In the genomic region with DNA sequence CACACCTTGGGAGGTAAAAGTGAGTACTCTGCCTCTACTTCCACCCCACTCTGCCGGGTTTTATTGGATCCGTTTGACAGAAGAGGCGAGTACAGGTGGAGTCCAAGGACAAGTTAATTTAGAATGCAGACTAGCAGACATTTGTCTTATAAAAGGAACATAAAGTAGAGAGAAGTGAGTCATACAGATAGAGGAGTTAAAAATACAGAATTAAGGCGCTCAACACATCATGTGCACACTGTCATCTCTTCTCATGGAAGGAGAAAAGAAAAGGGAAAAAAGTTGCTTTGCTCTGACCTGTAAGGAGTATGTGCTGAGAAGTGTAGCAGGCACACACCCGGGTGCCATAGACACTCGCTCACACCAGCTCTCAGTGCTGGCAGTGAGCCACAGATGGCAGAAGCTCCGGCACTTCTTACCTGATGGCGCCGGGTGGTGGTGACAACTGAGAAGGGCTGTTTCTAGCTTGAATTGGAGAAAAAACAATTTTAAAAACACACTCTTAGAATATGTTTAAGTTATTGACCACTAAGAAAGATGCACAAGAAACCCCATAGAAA, we compare ENCODE assay signal across 11 mouse cellular contexts.
DNase-seq lines count a peak whose midpoint lies in the region; ATAC-seq lines count a peak whose summit lies in the region.
"Had no signal": no experiment of that assay in that cellular context is flagged by ENCODE, and none has a peak within 500 bp of the region (broad histone marks: within the 10 kb centered on the region; RNA-seq: fewer than 3 reads in every experiment).

No protein-coding gene starts in this region.

- no peak for ATAC-seq in inflammation-experienced regulatory T-cells, adult 6 months
- ATAC-seq: liver, embryonic 12.5 days had no signal

- peak; percentile 44 to 60 for DNase-seq in frontal cortex, postnatal 36 days (ENCODE audit: low spot score in 2 of 2)
- no peak for DNase-seq in frontal cortex, postnatal 14 days (ENCODE audit: low spot score in 2 of 2)
- DNase-seq in right cerebral cortex, adult 2 months (ENCODE audit: low spot score in 2 of 2), result peak; percentile 33 to 42
- DNase-seq in right cerebral cortex, postnatal 36 days (ENCODE audit: low spot score in 2 of 2), result no peak
- DNase-seq in cerebellum, postnatal 14 days, result peak; percentile 82 to 85
- DNase-seq in layer of hippocampus, adult 11-12 months (ENCODE audit: low spot score), result no peak
- DNase-seq: kidney, adult 18-20 months; spleen, adult 18-20 months; thymus, postnatal 14 days had no signal

Comparison
In these comparisons a context has a peak if more than half of its experiments do, and no peak if none do; other contexts are left out.
1. DNase-seq: peak in frontal cortex, postnatal 36 days (2 of 2), right cerebral cortex, adult 2 months (2 of 2) and cerebellum, postnatal 14 days (2 of 2); none in frontal cortex, postnatal 14 days (0 of 2), right cerebral cortex, postnatal 36 days (0 of 2) and layer of hippocampus, adult 11-12 months (single experiment).